Mouse (Mus musculus): Measurements from ENCODE around the gene Foxp4.

Foxp4 gene

GRCm38 (mm10) chr17:47924383-47925339, at the start of gene Foxp4:
TSS of gene Foxp4 (minus strand) at chr17:47924645.
- 0 out of 2 replicates have a peak, but pooled peaks have one; percentile 34 for ATAC-seq (ENCODE audit: insufficient number of reproducible peaks, low FRiP score, low TSS enrichment)

- no peak for ATAC-seq (ENCODE audit: insufficient number of reproducible peaks, low FRiP score, low TSS enrichment)
Measured at GRCm38 (mm10) chr17:47973563-47974472, 49.4 kb upstream of the Foxp4 start.

- ATAC-seq (ENCODE audit: insufficient number of reproducible peaks, low FRiP score, low TSS enrichment), result no peak
Measured at GRCm38 (mm10) chr17:47965885-47966505, 41.5 kb upstream of the Foxp4 start.

GRCm38 (mm10) chr17:47958046-47958790, 33.8 kb upstream of the Foxp4 start:
- no peak for ATAC-seq (ENCODE audit: insufficient number of reproducible peaks, low FRiP score, low TSS enrichment)

- ATAC-seq (ENCODE audit: insufficient number of reproducible peaks, low FRiP score, low TSS enrichment), result no peak
Measured at GRCm38 (mm10) chr17:47956486-47956885, 32.0 kb upstream of the Foxp4 start.

GRCm38 (mm10) chr17:47955054-47955741, 30.8 kb upstream of the Foxp4 start:
- ATAC-seq (ENCODE audit: insufficient number of reproducible peaks, low FRiP score, low TSS enrichment), result no peak

- ATAC-seq (ENCODE audit: insufficient number of reproducible peaks, low FRiP score, low TSS enrichment), result no peak
Measured at GRCm38 (mm10) chr17:47953231-47953630, 28.8 kb upstream of the Foxp4 start.

- no peak for ATAC-seq (ENCODE audit: insufficient number of reproducible peaks, low FRiP score, low TSS enrichment)
Measured at GRCm38 (mm10) chr17:47952368-47953081, 28.1 kb upstream of the Foxp4 start.

GRCm38 (mm10) chr17:47951452-47951851, 27.0 kb upstream of the Foxp4 start:
- ATAC-seq (ENCODE audit: insufficient number of reproducible peaks, low FRiP score, low TSS enrichment), result no peak

GRCm38 (mm10) chr17:47950831-47951230, 26.4 kb upstream of the Foxp4 start:
- ATAC-seq (ENCODE audit: insufficient number of reproducible peaks, low FRiP score, low TSS enrichment), result no peak

GRCm38 (mm10) chr17:47949441-47949840, 25.0 kb upstream of the Foxp4 start:
- no peak for ATAC-seq (ENCODE audit: insufficient number of reproducible peaks, low FRiP score, low TSS enrichment)

GRCm38 (mm10) chr17:47948753-47949152, 24.3 kb upstream of the Foxp4 start:
- no peak for ATAC-seq (ENCODE audit: insufficient number of reproducible peaks, low FRiP score, low TSS enrichment)

GRCm38 (mm10) chr17:47946921-47947420, 22.5 kb upstream of the Foxp4 start:
- no peak for ATAC-seq (ENCODE audit: insufficient number of reproducible peaks, low FRiP score, low TSS enrichment)

- ATAC-seq (ENCODE audit: insufficient number of reproducible peaks, low FRiP score, low TSS enrichment), result no peak
Measured at GRCm38 (mm10) chr17:47946111-47946510, 21.7 kb upstream of the Foxp4 start.

GRCm38 (mm10) chr17:47943103-47943870, 18.8 kb upstream of the Foxp4 start:
- no peak for ATAC-seq (ENCODE audit: insufficient number of reproducible peaks, low FRiP score, low TSS enrichment)

- ATAC-seq (ENCODE audit: insufficient number of reproducible peaks, low FRiP score, low TSS enrichment), result no peak
Measured at GRCm38 (mm10) chr17:47942008-47942407, 17.6 kb upstream of the Foxp4 start.

- no peak for ATAC-seq (ENCODE audit: insufficient number of reproducible peaks, low FRiP score, low TSS enrichment)
Measured at GRCm38 (mm10) chr17:47938839-47939238, 14.4 kb upstream of the Foxp4 start.
